Mouse (Mus musculus): ENCODE results near the gene Tbc1d2.

Gene Tbc1d2

DNA sequence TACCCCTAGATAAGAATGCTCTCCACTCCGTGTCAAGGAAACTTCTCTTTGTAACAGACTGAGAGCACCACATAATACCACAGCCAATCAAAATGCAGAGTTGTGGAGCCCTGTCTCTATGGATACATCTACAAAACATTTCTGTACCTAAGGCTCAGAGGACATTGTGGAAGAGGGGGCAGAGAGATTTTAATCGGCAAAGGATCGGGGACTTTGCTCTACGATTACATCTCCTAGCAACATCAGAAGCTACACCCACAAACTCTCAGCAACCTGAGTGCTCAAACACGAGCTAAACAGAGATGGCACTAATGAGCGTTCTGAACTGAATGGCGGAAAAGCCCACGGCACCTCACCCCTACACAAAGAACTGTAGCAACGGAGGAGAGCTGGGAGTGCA lies 78.3 kb downstream of the Tbc1d2 start:
- TF ChIP-seq GATA4 (IDR thresholded peaks at IDR 0.05; ENCODE audit: insufficient replicate concordance, low read length): no peak

DNA sequence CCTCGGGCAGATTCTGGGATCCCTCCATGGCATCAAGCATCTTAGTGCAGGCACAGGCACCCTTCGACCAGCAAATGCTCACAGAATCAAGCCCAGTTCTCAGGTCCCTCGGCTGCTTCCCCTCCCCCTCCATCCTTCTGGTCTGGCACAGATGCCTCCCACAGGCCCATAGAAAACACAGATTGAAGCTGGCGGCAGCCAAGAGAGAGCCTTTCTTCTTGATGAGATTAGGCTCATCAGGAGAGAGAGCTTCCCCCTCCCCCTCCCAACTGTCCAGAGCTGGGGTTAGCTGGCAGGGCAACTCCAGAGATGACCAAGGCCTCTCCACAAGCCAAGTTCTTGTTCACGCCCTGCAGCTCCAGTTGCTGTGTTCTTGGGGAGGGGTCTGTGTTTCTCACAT lies 80.3 kb downstream of the Tbc1d2 start:
- no peak for TF ChIP-seq GATA4 (IDR thresholded peaks at IDR 0.05; ENCODE audit: insufficient replicate concordance, low read length)

DNA sequence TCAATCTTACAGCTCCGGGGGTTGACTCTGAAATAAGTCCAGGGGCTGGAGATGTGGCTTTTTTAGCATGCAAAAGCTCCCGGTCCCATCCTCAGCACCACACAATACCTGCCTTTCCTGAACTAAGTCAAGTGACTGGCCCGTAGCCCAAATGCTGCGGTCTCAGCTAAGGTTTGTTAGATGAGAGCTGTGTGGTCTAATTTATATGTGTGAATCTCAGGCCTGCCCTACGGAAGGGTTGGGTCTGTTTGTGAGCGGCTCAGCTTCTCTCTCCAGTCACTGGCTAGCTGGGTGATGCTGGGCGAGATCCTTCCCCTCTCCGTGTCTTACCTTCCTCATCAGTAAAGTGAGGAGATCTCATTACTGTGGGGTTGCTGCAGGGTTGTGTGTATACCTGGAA lies 81.8 kb downstream of the Tbc1d2 start:
- no peak for TF ChIP-seq GATA4 (IDR thresholded peaks at IDR 0.05; ENCODE audit: insufficient replicate concordance, low read length)

DNA sequence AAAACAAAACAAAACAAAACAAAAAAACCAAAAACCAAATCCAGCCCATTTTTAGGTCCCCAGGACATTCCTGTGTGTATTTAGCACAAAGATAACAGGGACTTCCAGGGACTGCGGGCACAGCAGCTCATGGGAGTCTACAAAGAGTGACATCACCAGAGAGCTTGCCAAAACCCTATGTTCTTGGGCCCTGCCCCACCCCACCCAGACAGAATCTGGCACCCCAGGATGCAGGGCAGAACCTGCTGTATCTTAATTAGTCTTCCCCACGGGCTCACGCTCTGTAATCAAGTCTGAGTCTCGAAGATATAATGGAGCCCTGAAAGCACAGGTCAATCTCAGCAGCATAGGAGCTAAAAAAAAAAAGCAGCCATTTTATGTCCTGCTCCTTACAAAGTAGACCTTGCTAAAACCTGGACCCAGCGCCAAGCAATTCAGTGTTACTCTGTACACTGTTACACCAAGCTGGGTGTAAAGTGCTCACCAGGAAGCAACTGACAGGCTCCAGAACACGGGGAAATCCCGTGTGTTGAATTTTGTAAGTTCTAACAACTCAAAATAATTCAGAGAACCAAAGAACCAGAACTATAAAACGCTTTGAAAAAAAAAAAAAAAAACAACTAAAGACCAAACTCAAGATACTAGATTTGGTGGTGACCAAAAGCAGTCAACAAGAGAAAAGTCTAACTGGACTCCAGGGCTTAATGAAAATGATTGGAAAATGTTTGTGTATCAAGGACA lies 82.9 kb downstream of the Tbc1d2 start:
- no peak for TF ChIP-seq GATA4 (IDR thresholded peaks at IDR 0.05; ENCODE audit: insufficient replicate concordance, low read length)

DNA sequence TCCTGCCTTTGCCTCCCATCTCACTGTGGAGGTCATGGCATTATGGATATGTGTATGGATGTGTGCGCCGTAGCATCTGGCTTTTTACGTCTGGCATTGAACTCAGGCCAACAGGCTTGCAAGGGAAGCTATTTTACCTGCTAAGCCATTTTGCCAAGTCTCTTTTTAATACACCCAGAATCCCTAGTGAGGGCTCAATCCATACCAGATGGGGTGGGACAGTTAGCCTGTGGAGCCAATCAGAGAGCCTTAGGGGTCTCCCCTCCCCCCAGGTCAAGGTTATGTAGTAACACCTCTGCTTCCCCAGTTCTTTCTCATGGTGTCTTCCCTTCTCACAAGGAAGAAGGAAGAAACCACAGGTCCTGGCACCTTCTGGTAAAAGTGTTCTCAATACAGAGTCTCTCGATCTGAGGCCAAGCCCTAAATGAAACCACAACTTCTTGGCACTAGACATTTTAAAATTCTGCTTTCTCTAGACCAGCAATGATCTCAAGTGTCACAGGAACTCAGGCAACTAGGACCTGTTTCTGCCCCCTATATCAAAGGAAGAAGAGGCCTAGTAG lies 84.5 kb downstream of the Tbc1d2 start:
- TF ChIP-seq GATA4 (IDR thresholded peaks at IDR 0.05; ENCODE audit: insufficient replicate concordance, low read length): no peak

DNA sequence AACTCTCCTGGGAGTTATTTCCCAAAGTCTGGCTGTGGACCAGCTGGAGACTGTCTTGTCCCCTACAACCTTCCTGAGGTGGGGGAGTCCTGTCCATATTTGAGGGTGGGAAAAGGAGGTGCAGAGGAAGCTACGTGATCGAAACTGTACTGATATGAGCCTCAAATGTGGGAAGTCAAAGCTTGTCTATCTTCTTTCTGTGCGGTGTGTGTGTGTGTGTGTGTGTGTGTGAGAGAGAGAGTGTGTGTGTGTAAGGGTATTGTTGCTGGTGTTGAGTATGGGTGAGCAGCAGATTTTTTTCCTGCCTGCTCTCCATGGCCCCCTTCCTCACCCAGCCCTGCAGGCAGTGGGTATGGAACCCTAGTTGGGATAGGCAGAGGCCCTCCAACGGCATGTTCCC lies 85.8 kb downstream of the Tbc1d2 start:
- TF ChIP-seq GATA4 (IDR thresholded peaks at IDR 0.05; ENCODE audit: insufficient replicate concordance, low read length): no peak

DNA sequence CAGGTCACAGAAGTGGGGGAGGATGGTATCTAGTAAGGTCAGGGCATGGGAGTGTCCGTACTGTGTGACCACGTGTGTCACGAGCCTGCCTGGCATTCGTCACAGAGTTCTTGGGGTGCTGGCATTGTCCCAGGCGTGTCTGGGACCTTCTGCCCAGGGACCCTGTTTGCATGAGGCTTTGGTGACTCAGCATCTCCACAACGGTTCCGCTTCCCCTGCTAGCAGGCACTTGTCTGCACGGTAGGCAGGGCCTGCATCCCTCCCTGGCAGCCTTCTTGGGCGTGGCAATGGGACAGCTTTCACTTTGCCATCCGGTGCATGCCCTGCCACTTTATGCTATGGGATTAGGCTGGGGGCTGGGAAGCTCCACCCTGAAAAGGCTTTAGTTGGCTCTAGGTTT lies 86.2 kb downstream of the Tbc1d2 start:
- TF ChIP-seq GATA4 (IDR thresholded peaks at IDR 0.05; ENCODE audit: insufficient replicate concordance, low read length): no peak

DNA sequence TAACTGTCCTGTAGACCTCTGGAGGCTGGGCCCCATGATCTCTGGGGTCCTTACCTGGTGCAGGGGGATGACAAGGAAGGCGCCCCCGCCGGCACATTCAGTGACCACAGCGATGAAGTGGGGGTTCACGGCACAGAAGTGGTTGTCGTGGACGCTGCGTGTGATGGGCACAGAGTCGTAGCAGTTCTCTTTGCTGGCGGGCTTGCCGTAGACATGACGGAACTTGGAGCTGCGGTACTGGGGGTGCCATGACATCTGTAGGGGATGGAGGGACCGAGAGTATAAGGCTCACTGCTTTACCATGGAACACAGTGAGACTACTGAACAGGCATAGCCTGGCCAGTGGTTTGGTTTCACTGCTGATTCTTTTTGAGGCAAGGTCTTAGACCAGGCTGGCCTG lies 87.2 kb downstream of the Tbc1d2 start:
- TF ChIP-seq GATA4 (IDR thresholded peaks at IDR 0.05; ENCODE audit: insufficient replicate concordance, low read length): no peak

DNA sequence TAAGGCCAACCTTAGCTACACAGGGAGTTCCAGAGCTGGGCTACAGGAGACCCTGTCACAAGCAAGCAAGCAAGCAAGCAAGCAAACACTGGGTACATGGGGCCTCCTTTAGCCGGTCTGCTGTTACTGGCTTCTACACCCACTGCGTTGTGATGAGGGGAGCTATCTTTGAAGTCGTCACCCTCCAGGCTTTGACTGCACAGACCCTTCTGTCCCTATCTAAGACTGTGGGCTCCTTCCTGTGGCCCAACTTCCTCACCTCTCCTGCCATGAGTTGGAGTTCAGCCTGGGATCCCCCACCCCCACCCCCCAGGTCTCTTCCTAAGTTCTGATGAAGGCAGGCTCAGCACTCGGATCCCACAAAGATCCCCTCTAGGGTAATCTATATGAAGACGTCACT lies 88.0 kb downstream of the Tbc1d2 start:
- TF ChIP-seq GATA4 (IDR thresholded peaks at IDR 0.05; ENCODE audit: insufficient replicate concordance, low read length): no peak

DNA sequence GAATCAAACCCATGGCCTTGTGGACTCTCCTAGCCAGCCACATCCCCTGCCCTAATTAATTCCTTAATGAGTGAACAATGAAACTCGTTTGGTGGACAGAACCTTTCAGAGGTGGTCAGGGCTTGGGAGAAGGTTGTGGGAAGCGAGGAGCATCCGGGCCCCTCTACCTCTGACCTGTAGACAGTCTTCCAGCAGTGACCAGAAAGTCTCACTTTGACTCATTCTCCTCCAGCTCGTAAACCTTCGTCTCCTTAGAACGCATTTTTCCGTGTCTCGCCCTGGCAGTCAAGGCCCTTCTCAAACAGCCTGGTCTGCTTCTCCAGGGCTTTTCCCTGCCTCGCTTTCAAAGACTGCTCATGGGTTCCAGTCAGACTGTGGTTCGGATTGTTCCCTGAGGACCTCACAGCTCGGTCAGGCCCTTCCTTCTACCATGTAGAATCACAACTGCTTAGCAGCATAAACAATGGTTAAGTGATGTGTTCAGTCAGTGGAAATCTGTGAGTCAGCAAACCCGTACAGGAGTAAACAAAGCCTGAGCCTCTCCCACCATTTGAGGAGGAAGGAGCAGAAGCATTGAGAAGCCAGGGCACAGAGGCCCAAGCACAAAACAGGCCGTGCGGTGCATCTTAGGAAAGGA lies 89.8 kb downstream of the Tbc1d2 start:
- no peak for TF ChIP-seq GATA4 (IDR thresholded peaks at IDR 0.05; ENCODE audit: insufficient replicate concordance, low read length)

DNA sequence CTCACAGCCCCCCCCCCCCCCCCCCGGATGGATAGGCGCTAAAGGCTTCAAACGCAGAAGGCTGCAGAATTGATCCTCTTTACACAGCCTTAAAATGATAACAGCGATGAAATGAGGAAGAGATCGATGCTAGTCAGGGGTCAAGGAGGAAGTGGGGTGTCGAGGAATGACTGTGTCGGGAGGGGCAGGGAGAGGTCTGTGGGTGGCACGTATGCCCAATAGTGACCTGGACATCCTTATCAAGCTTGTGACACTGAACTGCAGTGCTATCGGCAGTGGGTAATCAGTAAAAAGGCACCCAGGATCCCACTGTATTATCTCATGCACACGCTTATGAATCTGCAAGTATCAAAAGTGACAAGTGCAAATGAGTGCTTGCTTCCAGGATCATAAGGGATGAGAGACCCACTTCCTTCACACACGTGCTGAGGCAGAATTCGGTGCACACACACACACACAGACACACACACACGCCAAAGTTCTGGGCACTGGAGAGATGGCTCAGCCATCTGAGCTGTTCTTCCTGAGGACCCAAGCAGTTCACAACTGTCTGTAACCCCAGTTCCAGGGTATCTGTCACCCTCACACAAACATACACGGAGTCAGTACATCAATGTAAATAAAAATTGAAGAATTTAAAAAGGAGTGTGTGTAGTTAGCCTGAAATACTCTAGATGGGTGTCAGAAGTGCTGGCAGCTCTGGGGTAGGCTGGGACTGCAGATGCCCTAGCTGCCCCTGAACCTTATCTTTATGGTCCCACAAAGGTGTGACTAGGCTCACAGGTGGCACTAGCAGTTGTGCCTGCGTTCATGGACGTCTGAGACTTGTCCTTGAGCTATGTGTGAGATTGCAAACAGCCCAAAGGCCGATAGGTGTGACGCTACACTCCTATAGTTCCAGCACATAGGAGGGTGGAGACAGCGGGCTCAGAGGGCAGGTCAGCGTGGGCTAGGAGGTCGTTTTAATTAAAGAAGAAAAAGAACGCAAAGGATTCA lies 91.0 kb downstream of the Tbc1d2 start:
- no peak for TF ChIP-seq GATA4 (IDR thresholded peaks at IDR 0.05; ENCODE audit: insufficient replicate concordance, low read length)

DNA sequence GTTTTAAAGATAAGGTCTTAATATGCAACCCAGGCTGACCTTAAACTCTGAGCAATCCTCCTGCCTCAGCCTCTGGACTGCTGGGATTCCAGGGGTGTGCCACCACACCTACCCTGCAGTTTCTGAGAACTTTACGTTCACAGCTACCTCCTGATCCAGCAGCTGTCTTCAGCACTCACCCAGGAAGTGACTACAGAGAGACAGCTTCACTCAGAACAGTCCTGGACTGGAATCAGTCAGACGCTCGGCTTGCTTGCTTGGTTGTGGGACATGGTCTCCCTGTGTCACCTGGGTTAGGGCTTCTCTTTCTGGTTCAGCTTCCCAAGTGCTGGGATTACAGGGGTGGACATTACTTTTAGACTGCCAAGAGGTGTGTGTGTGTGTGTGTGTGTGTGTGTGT lies 93.1 kb downstream of the Tbc1d2 start:
- TF ChIP-seq GATA4 (IDR thresholded peaks at IDR 0.05; ENCODE audit: insufficient replicate concordance, low read length): no peak

DNA sequence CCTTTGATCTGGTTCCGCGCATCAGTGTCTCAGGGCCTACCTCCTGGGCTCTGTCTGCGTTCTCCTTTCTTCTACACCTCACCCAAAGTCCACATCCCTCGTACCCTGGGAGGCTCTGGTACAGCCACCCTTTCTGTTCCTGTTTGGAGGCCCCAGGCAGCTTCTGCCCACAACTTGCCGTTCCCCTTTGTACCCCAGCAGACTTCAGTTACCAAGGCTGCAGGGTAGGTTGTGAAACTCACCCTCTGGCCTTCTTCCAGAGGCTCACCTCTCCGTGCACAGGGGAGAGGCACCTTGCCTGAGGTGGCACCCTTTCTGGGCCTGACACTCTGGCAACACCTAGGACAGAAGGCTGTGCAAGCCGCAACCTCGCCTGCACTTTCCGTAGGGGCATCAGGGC lies 94.2 kb downstream of the Tbc1d2 start:
- TF ChIP-seq GATA4 (IDR thresholded peaks at IDR 0.05; ENCODE audit: insufficient replicate concordance, low read length): no peak

Data from liver, adult (tissue).